Mouse (Mus musculus) adrenal gland, adult 10 weeks (tissue): ENCODE results near the gene Add1. TPM values are rescaled to one million over a fixed set of nuclear protein-coding genes. Genes with fewer than 3 reads are reported as not detected.

Experiments used
- polyA plus RNA-seq: library from polyadenylated mRNA; stranded (reverse); fragments of 350-450 nt; fragmentation: Illumina TruSeq; extraction: RNeasy Lipid Tissue Mini Kit (QIAGEN cat#74804); gene quantifications from one replicate; pipeline ENCODE4 v1.2.3, GENCODE M21; 2014; ENCODE audit warnings: low read depth, low replicate concordance

Add1 gene
- 91.3 TPM for polyA plus RNA-seq

GRCm38 (mm10) chr5:34573268-34574221 lies at the start of gene Add1:
TSS of gene Add1 (plus strand) at chr5:34573664.

GRCm38 (mm10) chr5:34525663-34526476 lies 47.6 kb upstream of the Add1 start, which contains the start of gene Sh3bp2:
TSS of gene Sh3bp2 (plus strand) at chr5:34525838.

GRCm38 (mm10) chr5:34636481-34637287 lies 63.2 kb downstream of the Add1 start, which contains the start of gene Mfsd10:
TSS of gene Mfsd10 (minus strand) at chr5:34637212.

GRCm38 (mm10) chr5:34659686-34660590 lies 86.5 kb downstream of the Add1 start, which contains the start of the genes Nop14 and Grk4:
TSS of gene Nop14 (minus strand) at chr5:34660148.
TSS of gene Grk4 (plus strand) at chr5:34660379.

Other genes starting within 250 kb of the Add1 start
- 101 TPM for gene Rnf4, start 237.4 kb upstream of the Add1 start, polyA plus RNA-seq
- gene Fam193a, start 203.7 kb upstream of the Add1 start, polyA plus RNA-seq: 19.2 TPM
- gene Tnip2, start 59.7 kb upstream of the Add1 start, polyA plus RNA-seq: 6.9 TPM
- 1.5 TPM for gene Sh3bp2, start 47.8 kb upstream of the Add1 start, polyA plus RNA-seq
- gene Mfsd10, start 63.5 kb downstream of the Add1 start, polyA plus RNA-seq: not detected
- 35.0 TPM for gene Nop14, start 86.5 kb downstream of the Add1 start, polyA plus RNA-seq
- gene Grk4, start 86.7 kb downstream of the Add1 start, polyA plus RNA-seq: 8.3 TPM
- gene Htt, start 188.1 kb downstream of the Add1 start, polyA plus RNA-seq: 10.9 TPM